Mouse (Mus musculus): Measurements from ENCODE around the gene Acsbg1. TPM values are rescaled to one million over a fixed set of nuclear protein-coding genes. Genes with fewer than 3 reads are reported as not detected.
"Not testable (repeated sequence)": the region's sequence is repeated elsewhere in the genome, so short reads cannot be mapped to it uniquely, and the experiment has no call there.

The Acsbg1 gene
- polyA plus RNA-seq, 1 experiment from 2014 or later, result 11.7 TPM

- H3K4me2 ChIP-seq (replicated peaks), result no peak overlapping the region
- no peaks in the 10 kb centered on the region for H3K27me3 ChIP-seq
- peaks cover 70% of the 10 kb centered on the region for H3K36me3 ChIP-seq
- no peak for ATAC-seq (ENCODE audit: low FRiP score, low read depth)
- H3K9ac ChIP-seq (replicated peaks), result no peak overlapping the region
- H3K4me1 ChIP-seq, result no peaks in the 10 kb centered on the region
- no peaks in the 10 kb centered on the region for H3K9me3 ChIP-seq
- H3K4me3 ChIP-seq, result no peak overlapping the region
- H3K27ac ChIP-seq (replicated peaks), result no peak overlapping the region
- 64% methylated on average over 2 of the region's 2 CpGs for WGBS
Measured at GRCm38 (mm10) chr9:54602386-54602785, 59.3 kb downstream of the Acsbg1 start.

DNA sequence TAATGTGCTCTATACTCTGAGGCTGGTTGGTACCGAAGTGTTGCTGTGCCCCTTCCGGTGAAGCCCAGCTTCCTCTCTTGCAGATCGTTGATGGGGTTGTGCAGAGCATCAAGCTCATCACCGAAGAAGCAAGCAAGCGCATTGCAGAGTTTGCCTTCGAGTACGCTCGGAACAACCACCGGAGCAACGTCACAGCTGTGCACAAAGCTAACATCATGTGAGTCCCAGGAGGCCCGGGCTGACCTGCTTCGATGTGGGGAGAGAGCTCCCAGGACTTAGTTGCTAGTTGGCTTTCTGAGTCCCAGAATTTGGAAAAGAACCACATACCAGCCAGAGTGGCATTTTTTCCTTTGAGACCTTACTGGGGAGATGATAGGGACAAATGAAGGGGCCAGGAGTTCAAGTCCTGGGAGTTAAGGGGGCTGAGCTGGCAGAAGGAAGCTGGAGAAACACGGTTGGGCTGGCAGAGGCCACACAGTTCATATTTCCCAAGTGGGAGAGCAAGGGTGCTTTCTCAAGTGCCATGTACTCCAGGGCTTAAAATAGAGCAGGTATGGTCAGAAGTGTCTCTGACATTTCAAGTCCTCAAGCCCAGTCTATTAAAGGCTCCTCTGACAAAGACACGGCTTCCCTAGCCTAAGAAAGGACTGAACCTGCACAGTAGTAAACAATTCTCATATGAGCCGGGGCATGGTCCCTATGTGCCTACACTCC, 64.8 kb downstream of the Acsbg1 start:
- Histone ChIP-seq H3K9ac (replicated peaks) (no peak overlapping the region), H3K27ac (replicated peaks) (no peak overlapping the region), H3K9me3 (no peaks in the 10 kb centered on the region), H3K27me3 (no peaks in the 10 kb centered on the region), H3K4me2 (replicated peaks) (no peak overlapping the region), H3K4me3 (no peak overlapping the region), H3K4me1 (no peaks in the 10 kb centered on the region), H3K36me3 (peaks cover 91% of the 10 kb centered on the region)
- 93% methylated on average over 15 of the region's 15 CpGs for whole genome bisulfite sequencing
- ATAC-seq (ENCODE audit: low FRiP score, low read depth), result no peak

DNA sequence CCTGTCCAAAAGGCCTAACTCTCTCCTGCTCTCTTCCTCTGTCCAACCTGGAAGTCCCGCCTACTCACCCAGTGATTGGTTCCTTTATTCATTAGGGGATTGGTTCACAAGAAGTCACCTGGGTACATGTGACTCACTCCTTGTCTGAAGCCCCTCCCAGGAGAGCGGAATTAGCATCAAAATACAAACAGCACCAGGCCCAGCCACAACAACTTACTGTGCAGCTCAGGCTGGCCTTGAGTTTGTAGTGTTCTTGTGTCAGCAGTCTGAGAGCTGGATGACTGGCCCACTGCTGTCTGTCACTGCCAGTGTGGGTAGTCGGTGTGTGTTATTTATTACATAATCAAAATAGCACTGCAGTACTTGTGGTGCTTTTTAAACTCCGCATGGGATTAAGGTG, 68.0 kb downstream of the Acsbg1 start:
- not testable (repeated sequence) for H3K27ac ChIP-seq (replicated peaks); H3K9ac ChIP-seq (replicated peaks); ATAC-seq (ENCODE audit: low FRiP score, low read depth); H3K27me3 ChIP-seq; H3K4me1 ChIP-seq; H3K4me2 ChIP-seq (replicated peaks); H3K9me3 ChIP-seq; H3K4me3 ChIP-seq
- peaks cover 77% of the 10 kb centered on the region for H3K36me3 ChIP-seq
- 78% methylated on average over 4 of the region's 4 CpGs for WGBS

DNA sequence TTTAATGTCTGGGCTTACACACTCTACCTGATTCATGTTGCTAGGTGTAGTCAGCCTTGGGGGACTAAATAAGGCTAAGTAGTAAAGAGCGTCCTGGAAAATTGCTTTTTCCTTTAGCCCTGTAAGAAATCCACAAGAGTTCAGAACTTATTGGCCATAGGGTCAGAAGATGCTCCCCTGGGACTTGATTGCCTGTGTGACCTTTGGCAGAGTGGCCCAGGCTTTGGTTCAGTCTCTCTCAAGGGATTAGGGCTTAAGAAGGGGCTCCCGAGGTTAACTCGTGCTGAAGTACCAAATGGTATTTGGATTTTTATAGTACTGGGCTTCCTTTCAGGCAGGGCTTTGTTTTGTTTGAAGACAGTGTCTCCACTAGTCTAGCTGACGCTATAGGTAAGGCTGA, 73.8 kb downstream of the Acsbg1 start:
- H3K9me3 ChIP-seq, result no peaks in the 10 kb centered on the region
- H3K27ac ChIP-seq (replicated peaks), result no peak overlapping the region
- no peak overlapping the region for H3K4me3 ChIP-seq
- peaks cover 21% of the 10 kb centered on the region for H3K36me3 ChIP-seq
- no peak overlapping the region for H3K9ac ChIP-seq (replicated peaks)
- no peaks in the 10 kb centered on the region for H3K27me3 ChIP-seq
- no peak for ATAC-seq (ENCODE audit: low FRiP score, low read depth)
- H3K4me1 ChIP-seq, result peaks cover 19% of the 10 kb centered on the region
- WGBS, result 40% methylated on average over 4 of the region's 4 CpGs
- H3K4me2 ChIP-seq (replicated peaks), result peak overlapping the region; percentile 97

GRCm38 (mm10) chr9:54586199-54587061, 75.2 kb downstream of the Acsbg1 start, which contains the start of gene Idh3a:
Gene Idh3a (plus strand): TSS chr9:54586334.
- H3K4me2 ChIP-seq (replicated peaks), result peak within 1 kb of the TSS; percentile 97
- no peaks in the 10 kb centered on the region for H3K27me3 ChIP-seq
- H3K36me3 ChIP-seq, result peaks cover 8% of the 10 kb centered on the region
- under 1% methylated on average over 72 of the region's 73 CpGs for WGBS
- ATAC-seq (ENCODE audit: low FRiP score, low read depth), result peak; percentile 99
- H3K9ac ChIP-seq (replicated peaks), result peak within 1 kb of the TSS; percentile 88
- peaks cover 19% of the 10 kb centered on the region for H3K4me1 ChIP-seq
- 0 out of 2 replicates have a peak within 1 kb of the TSS, but pooled peaks have one; percentile 35 for H3K27ac ChIP-seq (replicated peaks)
- H3K9me3 ChIP-seq, result no peaks in the 10 kb centered on the region
- peak within 1 kb of the TSS; percentile 76 for H3K4me3 ChIP-seq

DNA sequence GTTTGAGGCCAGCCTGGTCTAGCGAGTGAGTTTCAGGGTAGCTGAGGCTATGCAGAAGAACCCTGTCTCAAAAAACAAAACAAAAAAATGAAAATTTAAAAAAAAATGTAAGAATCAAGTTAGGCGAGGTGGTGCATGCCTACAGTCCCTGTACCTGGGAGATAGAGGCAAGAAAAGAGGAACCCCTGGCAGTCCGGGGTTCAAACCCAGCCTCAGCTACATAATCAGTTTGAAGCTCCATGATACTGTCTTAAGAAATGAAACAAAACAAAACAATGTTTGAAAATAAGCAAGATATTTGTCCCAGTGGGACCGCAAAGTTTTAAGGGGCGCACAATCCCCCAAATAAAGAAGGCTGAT, 75.9 kb downstream of the Acsbg1 start:
- peaks cover 7% of the 10 kb centered on the region for H3K36me3 ChIP-seq
- no peaks in the 10 kb centered on the region for H3K9me3 ChIP-seq
- peak; percentile 39 for ATAC-seq (ENCODE audit: low FRiP score, low read depth)
- H3K27ac ChIP-seq (replicated peaks), result 0 out of 2 replicates have a peak overlapping the region, but pooled peaks have one; percentile 35
- 32% methylated on average over 5 of the region's 5 CpGs for WGBS
- H3K4me3 ChIP-seq, result peak overlapping the region; percentile 76
- peaks cover 19% of the 10 kb centered on the region for H3K4me1 ChIP-seq
- peak overlapping the region; percentile 6; the same call in 1 of the 2 replicates for H3K9ac ChIP-seq (replicated peaks)
- H3K27me3 ChIP-seq, result no peaks in the 10 kb centered on the region
- H3K4me2 ChIP-seq (replicated peaks), result peak overlapping the region; percentile 97

- H3K27me3 ChIP-seq; H3K9me3 ChIP-seq; H3K36me3 ChIP-seq; H3K27ac ChIP-seq (replicated peaks); H3K4me2 ChIP-seq (replicated peaks); ATAC-seq (ENCODE audit: low FRiP score, low read depth); H3K4me3 ChIP-seq; H3K9ac ChIP-seq (replicated peaks): not testable (repeated sequence)
- H3K4me1 ChIP-seq, result peaks cover 19% of the 10 kb centered on the region
- WGBS, result 88% methylated on average over 2 of the region's 2 CpGs
Measured at GRCm38 (mm10) chr9:54584127-54584526, 77.5 kb downstream of the Acsbg1 start.

- H3K4me3 ChIP-seq, result no peak overlapping the region
- no peaks in the 10 kb centered on the region for H3K9me3 ChIP-seq
- H3K36me3 ChIP-seq, result no peaks in the 10 kb centered on the region
- H3K4me2 ChIP-seq (replicated peaks), result no peak overlapping the region
- no peak for ATAC-seq (ENCODE audit: low FRiP score, low read depth)
- H3K27me3 ChIP-seq, result no peaks in the 10 kb centered on the region
- WGBS, result 67% methylated on average over 1 of the region's 1 CpGs
- H3K4me1 ChIP-seq, result peaks cover 19% of the 10 kb centered on the region
- H3K27ac ChIP-seq (replicated peaks), result no peak overlapping the region
- H3K9ac ChIP-seq (replicated peaks), result no peak overlapping the region
Measured at GRCm38 (mm10) chr9:54583712-54584111, 78.0 kb downstream of the Acsbg1 start.

GRCm38 (mm10) chr9:54571130-54571839, 90.4 kb downstream of the Acsbg1 start:
- H3K4me1 ChIP-seq, result no peaks in the 10 kb centered on the region
- no peak for ATAC-seq (ENCODE audit: low FRiP score, low read depth)
- no peaks in the 10 kb centered on the region for H3K36me3 ChIP-seq
- no peak overlapping the region for H3K27ac ChIP-seq (replicated peaks)
- H3K9me3 ChIP-seq, result no peaks in the 10 kb centered on the region
- H3K9ac ChIP-seq (replicated peaks), result no peak overlapping the region
- 81% methylated on average over 9 of the region's 9 CpGs for WGBS
- no peak overlapping the region for H3K4me3 ChIP-seq
- H3K4me2 ChIP-seq (replicated peaks), result no peak overlapping the region
- H3K27me3 ChIP-seq, result no peaks in the 10 kb centered on the region

DNA sequence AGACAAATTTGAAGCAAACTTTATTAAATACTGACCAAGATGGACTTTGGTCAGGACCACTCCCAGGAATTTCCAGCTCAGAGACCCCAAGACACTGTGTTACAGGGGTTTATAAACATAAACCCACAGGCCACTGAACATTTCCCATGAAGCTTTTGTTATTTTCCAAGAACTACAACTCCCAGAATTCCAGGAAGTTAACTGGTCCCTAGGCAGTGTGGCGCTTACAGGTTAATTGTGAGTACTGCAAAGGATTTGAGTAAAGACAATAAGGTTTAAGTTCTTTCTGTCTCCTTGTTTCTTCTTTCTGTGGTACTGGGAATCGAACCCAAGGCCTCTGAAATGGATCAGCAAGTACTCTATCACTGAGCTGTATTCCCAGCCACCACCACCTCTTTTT, 92.9 kb downstream of the Acsbg1 start:
- Histone ChIP-seq H3K9me3 (no peaks in the 10 kb centered on the region), H3K27ac (replicated peaks) (no peak overlapping the region), H3K4me1 (no peaks in the 10 kb centered on the region), H3K9ac (replicated peaks) (no peak overlapping the region), H3K36me3 (no peaks in the 10 kb centered on the region), H3K4me3 (no peak overlapping the region), H3K4me2 (replicated peaks) (no peak overlapping the region), H3K27me3 (no peaks in the 10 kb centered on the region)
- no peak for ATAC-seq (ENCODE audit: low FRiP score, low read depth)
- WGBS, result 37% methylated on average over 2 of the region's 2 CpGs

- ATAC-seq (ENCODE audit: low FRiP score, low read depth), result no peak
- Histone ChIP-seq H3K4me3 (no peak overlapping the region), H3K27me3 (no peaks in the 10 kb centered on the region), H3K36me3 (no peaks in the 10 kb centered on the region), H3K9ac (replicated peaks) (no peak overlapping the region), H3K4me2 (replicated peaks) (no peak overlapping the region), H3K27ac (replicated peaks) (no peak overlapping the region), H3K9me3 (no peaks in the 10 kb centered on the region), H3K4me1 (no peaks in the 10 kb centered on the region)
- 59% methylated on average over 4 of the region's 4 CpGs for WGBS
Measured at GRCm38 (mm10) chr9:54566958-54567357, 94.7 kb downstream of the Acsbg1 start.
